Mouse (Mus musculus) erythroblast, embryonic 14.5 days (primary cell): ENCODE measurements around the gene Maml3.

ENCODE experiments used
- GATA1 ChIP-seq: IDR thresholded peaks from 2 replicates; pipeline ENCODE4 v1.6.1; 2012; ENCODE audit warnings: low read length, inconsistent platforms, mixed read lengths
- TAL1 ChIP-seq: IDR thresholded peaks from 3 replicates; pipeline ENCODE4 v1.6.1; 2012; ENCODE audit warnings: low read length, inconsistent platforms, mixed read lengths

DNA sequence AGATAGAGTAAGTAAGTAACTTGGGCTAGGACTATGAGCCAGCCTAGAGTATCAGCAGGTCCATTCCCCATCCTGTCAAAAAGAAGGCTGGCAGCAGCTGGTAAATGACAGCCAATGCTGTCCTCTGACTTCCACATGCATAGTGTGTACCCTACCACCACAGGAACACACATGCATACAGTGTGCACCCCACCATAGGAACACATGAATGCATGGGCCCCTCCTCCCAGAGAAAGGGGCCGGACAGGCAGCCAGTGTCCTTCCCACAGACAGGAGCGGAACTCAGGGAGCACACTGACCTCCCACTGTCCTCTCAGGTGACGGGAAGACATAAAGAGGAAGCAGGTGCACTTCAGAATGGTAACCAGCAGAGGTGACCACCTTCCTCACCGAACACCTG is 188.0 kb downstream of the Maml3 start:
- TF ChIP-seq GATA1 (no peak), TAL1 (no peak)
